Mouse (Mus musculus) telencephalon, adult 2 months (tissue): Measurements from ENCODE around the gene Gpr89.

Source experiments
- DNase-seq: peaks from one replicate; pipeline ENCODE4 v3.0.0-alpha.2; 2011; ENCODE audit warnings: low read depth, low spot score

Gene Gpr89

GRCm38 (mm10) chr3:96904851-96905541 lies at the start of gene Gpr89:
TSS of gene Gpr89 (minus strand) at chr3:96905346.
- peak; percentile 90 for DNase-seq

GRCm38 (mm10) chr3:96953489-96954233 lies 48.5 kb upstream of the Gpr89 start:
- DNase-seq = no peak

GRCm38 (mm10) chr3:96942706-96943105 lies 37.6 kb upstream of the Gpr89 start:
- DNase-seq = no peak

GRCm38 (mm10) chr3:96938738-96939137 lies 33.6 kb upstream of the Gpr89 start:
- DNase-seq = peak; percentile 39

- DNase-seq = peak; percentile 5
Measured at GRCm38 (mm10) chr3:96937606-96938005, 32.5 kb upstream of the Gpr89 start.

GRCm38 (mm10) chr3:96936241-96936640 lies 31.1 kb upstream of the Gpr89 start:
- DNase-seq = peak; percentile 60

GRCm38 (mm10) chr3:96931261-96931681 lies 26.1 kb upstream of the Gpr89 start:
- no peak for DNase-seq

GRCm38 (mm10) chr3:96925920-96926319 lies 20.8 kb upstream of the Gpr89 start, which contains the start of gene Gja8:
TSS of gene Gja8 (minus strand) at chr3:96926020.
- DNase-seq = no peak

- no peak for DNase-seq
Measured at GRCm38 (mm10) chr3:96924631-96925030, 19.5 kb upstream of the Gpr89 start.

- no peak for DNase-seq
Measured at GRCm38 (mm10) chr3:96920991-96921390, 15.8 kb upstream of the Gpr89 start.

GRCm38 (mm10) chr3:96905592-96905991 lies 446 bp upstream of the Gpr89 start:
- no peak for DNase-seq

GRCm38 (mm10) chr3:96904393-96904792 lies 753 bp downstream of the Gpr89 start, which contains the start of gene Gja5:
TSS of gene Gja5 (plus strand) at chr3:96904693.
- no peak for DNase-seq

GRCm38 (mm10) chr3:96902336-96902999 lies 2.7 kb downstream of the Gpr89 start:
- no peak for DNase-seq

- no peak for DNase-seq
Measured at GRCm38 (mm10) chr3:96883690-96884089, 21.5 kb downstream of the Gpr89 start.

- no peak for DNase-seq
Measured at GRCm38 (mm10) chr3:96882061-96882849, 22.9 kb downstream of the Gpr89 start.

GRCm38 (mm10) chr3:96881557-96881956 lies 23.6 kb downstream of the Gpr89 start:
- DNase-seq = no peak

- no peak for DNase-seq
Measured at GRCm38 (mm10) chr3:96880385-96880784, 24.8 kb downstream of the Gpr89 start.

GRCm38 (mm10) chr3:96879536-96879935 lies 25.6 kb downstream of the Gpr89 start:
- no peak for DNase-seq

GRCm38 (mm10) chr3:96874808-96875571 lies 30.2 kb downstream of the Gpr89 start:
- no peak for DNase-seq

GRCm38 (mm10) chr3:96872501-96872900 lies 32.6 kb downstream of the Gpr89 start:
- DNase-seq = no peak

GRCm38 (mm10) chr3:96871070-96871469 lies 34.1 kb downstream of the Gpr89 start:
- no peak for DNase-seq
